Mouse (Mus musculus) skeletal muscle tissue, adult 2 months (tissue): ENCODE measurements at regions not wholly inside any gene's neighbourhood (a gene's known extent, or its start where the extent isn't known, plus 50 kb on each side); places are given as distances from the start of the nearest gene placed in this dataset.
A peak's percentile ranks its signal among the peaks of the same experiment; 100 is the strongest.

Experiments
- DNase-seq: peaks from one replicate; pipeline ENCODE4 v3.0.0-alpha.2; 2012; ENCODE audit warnings: low read depth, low spot score

GRCm38 (mm10) chr4:131485126-131485825 lies 352.8 kb downstream of the Ptpru start:
- no peak for DNase-seq

GRCm38 (mm10) chr4:131486821-131487220 lies 351.3 kb downstream of the Ptpru start:
- peak; percentile 55 for DNase-seq

GRCm38 (mm10) chr4:131488246-131488645 lies 349.8 kb downstream of the Ptpru start:
- DNase-seq = peak; percentile 52

GRCm38 (mm10) chr4:131489056-131489455 lies 349.0 kb downstream of the Ptpru start:
- no peak for DNase-seq

GRCm38 (mm10) chr4:131491960-131492359 lies 346.1 kb downstream of the Ptpru start:
- DNase-seq = no peak

GRCm38 (mm10) chr4:131493726-131494125 lies 344.4 kb downstream of the Ptpru start:
- no peak for DNase-seq

- no peak for DNase-seq
These were observed 341.2 kb downstream of the Ptpru start for GRCm38 (mm10) chr4:131496900-131497299.

GRCm38 (mm10) chr4:131500928-131501650 lies 337.0 kb downstream of the Ptpru start:
- DNase-seq = no peak

- no peak for DNase-seq
These were observed 329.9 kb downstream of the Ptpru start for GRCm38 (mm10) chr4:131508154-131508553.

- DNase-seq = peak; percentile 75
These were observed 326.5 kb downstream of the Ptpru start for GRCm38 (mm10) chr4:131511586-131511985.

GRCm38 (mm10) chr4:131512768-131513167 lies 325.3 kb downstream of the Ptpru start:
- no peak for DNase-seq

GRCm38 (mm10) chr4:131520636-131521306 lies 317.3 kb downstream of the Ptpru start:
- no peak for DNase-seq

- no peak for DNase-seq
These were observed 316.8 kb downstream of the Ptpru start for GRCm38 (mm10) chr4:131521307-131521651.

- no peak for DNase-seq
These were observed 312.9 kb downstream of the Ptpru start for GRCm38 (mm10) chr4:131525236-131525635.

- no peak for DNase-seq
These were observed 307.6 kb downstream of the Ptpru start for GRCm38 (mm10) chr4:131530491-131530890.

GRCm38 (mm10) chr4:131531003-131531402 lies 307.1 kb downstream of the Ptpru start:
- DNase-seq = no peak

- DNase-seq = peak; percentile 3
These were observed 303.3 kb downstream of the Ptpru start for GRCm38 (mm10) chr4:131534831-131535230.

GRCm38 (mm10) chr4:131538237-131538636 lies 299.9 kb downstream of the Ptpru start:
- no peak for DNase-seq

- no peak for DNase-seq
These were observed 291.5 kb downstream of the Ptpru start for GRCm38 (mm10) chr4:131546422-131547200.

GRCm38 (mm10) chr4:131549581-131549980 lies 288.5 kb downstream of the Ptpru start:
- DNase-seq = no peak

GRCm38 (mm10) chr4:131558513-131558912 lies 279.6 kb downstream of the Ptpru start:
- DNase-seq = no peak

- no peak for DNase-seq
These were observed 274.2 kb downstream of the Ptpru start for GRCm38 (mm10) chr4:131563851-131564250.
